Mouse (Mus musculus) urinary bladder, adult 2 months (tissue): ENCODE results near the gene Enho. TPM values are rescaled to one million over a fixed set of nuclear protein-coding genes. Genes with fewer than 3 reads are reported as not detected.

Experiments
- DNase-seq: peaks from one replicate; pipeline ENCODE4 v3.0.0; 2022; ENCODE audit warnings: low spot score
- polyA plus RNA-seq: library from polyadenylated mRNA; depleted of rRNA; stranded (reverse); fragments of >200 nt; gene quantifications from 2 replicates; pipeline ENCODE4 v1.2.3, GENCODE M21; 2012

The Enho gene
- polyA plus RNA-seq, 1 experiment: 187 TPM

DNA sequence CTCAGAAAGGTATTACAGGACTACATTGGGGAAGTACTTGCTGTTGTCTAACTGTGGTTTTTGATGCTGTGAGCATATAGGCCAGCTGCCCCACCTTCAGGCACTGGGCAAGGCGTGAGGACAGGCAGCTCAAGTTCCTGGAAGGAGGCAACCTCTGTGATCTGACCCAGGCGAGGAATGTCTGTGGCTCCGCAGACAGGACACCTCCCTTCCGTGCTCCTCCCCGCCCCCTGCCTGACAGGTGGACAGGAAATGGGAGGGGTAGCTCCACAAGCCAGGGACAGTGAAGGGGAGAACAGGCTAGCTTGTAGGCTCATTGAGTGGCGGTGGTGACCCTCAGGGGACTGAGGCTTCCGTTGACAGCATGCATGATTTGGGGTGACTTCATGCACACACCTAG, 24.4 kb upstream of the Enho start:
- no peak for DNase-seq

GRCm38 (mm10) chr4:41663614-41664013, 23.5 kb upstream of the Enho start:
- no peak for DNase-seq

- DNase-seq: no peak
Measured at GRCm38 (mm10) chr4:41662723-41663122, 22.6 kb upstream of the Enho start.

DNA sequence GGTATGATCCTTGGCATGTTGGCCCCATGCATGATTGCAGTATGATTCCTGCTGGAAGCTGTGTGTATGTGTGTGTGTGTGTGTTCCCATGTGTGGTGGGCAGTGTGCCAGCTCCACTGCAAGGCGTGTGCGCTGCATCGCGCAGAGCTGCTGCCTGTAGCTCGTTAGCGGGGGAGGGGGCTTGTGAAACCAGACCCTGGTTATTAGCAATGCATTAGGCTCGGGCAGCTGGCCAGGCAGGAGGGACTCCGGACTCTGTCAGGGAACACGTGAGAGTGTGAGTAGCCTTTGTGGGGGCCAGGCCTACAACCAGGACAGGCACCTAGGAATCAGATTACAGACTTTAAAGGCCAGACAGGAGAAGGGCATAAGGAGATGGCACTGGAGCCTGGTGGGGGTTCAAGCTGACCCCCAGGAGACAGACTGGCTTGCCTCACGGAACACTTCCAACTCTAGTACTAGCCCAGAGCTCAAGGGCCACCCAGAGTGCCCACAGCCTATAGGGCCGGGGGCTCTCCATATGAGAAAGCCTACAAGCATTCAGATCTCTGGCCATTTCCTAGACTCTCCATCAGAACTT, 20.8 kb upstream of the Enho start:
- no peak for DNase-seq

DNA sequence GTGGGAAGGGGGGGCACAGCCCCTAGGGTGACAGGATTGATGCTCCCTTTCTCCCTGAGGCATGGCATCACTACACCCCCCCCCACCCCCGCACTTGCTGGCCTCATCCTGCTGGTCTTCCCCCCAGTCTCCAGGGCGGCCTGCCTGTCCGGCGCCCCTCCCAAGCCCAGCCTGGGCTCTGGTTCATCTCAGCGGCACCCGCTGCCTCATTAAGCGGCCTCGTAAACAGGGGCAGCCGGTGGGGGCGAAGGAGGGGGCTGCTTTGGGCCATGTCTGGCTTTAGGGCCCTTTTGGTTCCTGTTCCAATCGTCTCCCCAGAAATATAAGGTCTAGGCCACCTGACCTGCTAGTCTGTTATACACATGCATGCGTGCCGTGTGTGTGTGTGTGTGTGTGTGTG, 19.4 kb upstream of the Enho start:
- peak; percentile 34 for DNase-seq

GRCm38 (mm10) chr4:41658566-41659384, 18.7 kb upstream of the Enho start:
- DNase-seq: peak; percentile 21

DNA sequence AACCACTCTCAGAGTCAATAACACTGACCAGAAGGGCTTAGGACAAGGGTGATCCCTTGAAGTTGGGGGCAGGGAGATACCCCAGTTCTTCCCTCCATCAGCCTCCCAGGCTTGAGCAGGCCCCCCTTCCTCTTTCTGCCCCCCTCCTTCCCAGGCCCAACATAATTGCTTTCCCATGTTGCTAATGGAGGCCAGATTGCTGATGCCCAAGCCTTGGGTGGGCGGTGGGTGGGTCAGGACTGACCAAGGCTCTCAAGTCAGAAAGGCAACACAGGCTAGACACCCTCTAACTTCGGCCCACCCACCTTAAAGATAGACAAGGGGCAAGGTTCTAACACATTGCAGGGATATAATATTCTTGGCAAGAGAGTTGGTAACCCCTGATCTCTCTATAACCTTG, 15.4 kb upstream of the Enho start:
- DNase-seq: no peak

GRCm38 (mm10) chr4:41654217-41654616, 14.1 kb upstream of the Enho start:
- DNase-seq: peak; percentile 46

- no peak for DNase-seq
Measured at GRCm38 (mm10) chr4:41653730-41654129, 13.6 kb upstream of the Enho start.

DNA sequence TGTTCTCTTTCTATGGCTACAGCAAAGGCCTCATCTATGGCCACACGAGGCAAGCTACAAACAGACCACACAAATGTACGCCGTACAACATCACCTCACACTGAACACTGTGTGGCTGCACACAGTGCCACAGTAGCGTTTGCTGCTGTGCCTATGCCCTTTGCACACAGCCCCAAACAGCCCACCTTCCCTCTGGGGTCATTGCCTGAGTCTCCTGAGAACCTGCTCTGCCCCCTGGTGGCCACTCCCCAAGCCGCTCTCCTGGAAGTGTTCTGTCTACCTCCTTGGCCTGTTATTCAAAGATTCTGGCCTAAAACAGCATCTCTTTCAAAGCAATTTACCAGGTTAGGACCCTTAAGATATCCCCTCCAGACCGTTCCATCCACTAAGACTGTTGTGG, 13.2 kb upstream of the Enho start:
- peak; percentile 68 for DNase-seq

DNA sequence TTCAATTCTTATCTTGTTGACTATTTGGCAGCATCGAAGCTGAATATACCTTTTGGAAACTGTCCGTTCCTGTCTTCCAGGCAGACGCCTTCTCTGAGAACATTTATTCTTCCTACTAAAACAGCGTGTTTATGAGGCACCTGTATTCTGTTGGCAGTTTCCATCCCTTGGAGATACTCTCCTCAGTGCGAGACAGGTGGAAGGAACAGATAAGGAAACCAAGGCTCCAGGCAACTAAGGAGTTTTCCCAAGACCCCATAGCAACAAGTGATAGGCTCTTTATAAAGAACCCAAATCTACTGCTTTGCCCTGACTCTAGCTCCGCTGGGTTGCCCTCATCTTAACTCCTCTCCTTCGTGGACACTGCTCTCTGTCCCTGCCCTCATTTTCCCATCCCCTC, 8.5 kb upstream of the Enho start:
- DNase-seq: no peak

GRCm38 (mm10) chr4:41648157-41648556, 8.0 kb upstream of the Enho start:
- no peak for DNase-seq

DNA sequence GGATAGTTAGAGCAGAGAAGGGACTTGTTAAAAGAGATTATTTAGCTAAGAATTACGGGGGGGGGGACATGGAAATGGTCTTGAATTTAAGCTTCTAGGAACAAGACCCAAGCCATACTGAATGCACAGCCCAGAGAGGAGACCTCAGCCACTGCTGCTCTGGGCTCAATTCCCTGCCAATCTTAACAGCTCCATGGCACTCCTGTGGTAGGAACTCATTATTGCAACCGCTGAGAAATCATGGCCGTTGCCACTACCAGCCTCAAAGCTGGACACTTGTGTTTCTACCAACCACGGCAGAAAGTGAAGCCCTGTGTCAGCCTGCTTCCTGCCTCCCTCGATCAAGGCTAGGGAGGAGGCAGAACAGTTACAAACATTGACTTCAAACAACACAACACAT, 5.4 kb upstream of the Enho start:
- DNase-seq: no peak

GRCm38 (mm10) chr4:41641199-41641822, 1.2 kb upstream of the Enho start:
- DNase-seq: no peak

DNA sequence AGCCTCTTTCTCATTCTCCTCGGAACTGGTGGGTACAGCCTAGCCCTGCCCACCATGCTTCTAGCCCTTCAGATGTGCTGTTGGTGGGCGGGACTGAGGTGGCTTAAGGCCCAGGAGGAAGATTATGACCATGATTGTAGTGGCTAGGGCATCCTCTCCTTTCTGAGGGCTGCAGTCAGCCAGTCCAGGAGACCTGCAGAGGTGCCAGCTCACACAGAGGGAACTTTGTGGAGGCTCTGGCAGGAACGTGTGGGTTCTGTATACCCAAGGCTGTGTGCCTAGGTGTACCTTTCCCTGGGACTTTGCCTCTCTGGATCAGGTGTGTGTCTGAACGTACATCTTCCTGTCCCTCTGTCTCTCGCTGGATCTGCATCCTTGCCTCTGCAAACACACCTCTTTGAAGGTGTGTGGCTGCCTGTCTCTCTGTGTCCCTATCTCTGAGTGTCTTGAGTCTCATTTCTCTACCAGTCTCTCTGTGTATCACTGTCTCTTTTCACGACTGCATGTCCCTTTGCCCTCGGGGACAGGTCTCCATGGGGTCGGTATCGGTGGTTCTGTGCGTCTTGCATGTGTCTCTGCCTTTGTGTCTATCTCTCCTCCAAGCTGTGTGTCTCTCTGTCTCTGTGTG, 796 bp downstream of the Enho start:
- peak; percentile 48 for DNase-seq

DNA sequence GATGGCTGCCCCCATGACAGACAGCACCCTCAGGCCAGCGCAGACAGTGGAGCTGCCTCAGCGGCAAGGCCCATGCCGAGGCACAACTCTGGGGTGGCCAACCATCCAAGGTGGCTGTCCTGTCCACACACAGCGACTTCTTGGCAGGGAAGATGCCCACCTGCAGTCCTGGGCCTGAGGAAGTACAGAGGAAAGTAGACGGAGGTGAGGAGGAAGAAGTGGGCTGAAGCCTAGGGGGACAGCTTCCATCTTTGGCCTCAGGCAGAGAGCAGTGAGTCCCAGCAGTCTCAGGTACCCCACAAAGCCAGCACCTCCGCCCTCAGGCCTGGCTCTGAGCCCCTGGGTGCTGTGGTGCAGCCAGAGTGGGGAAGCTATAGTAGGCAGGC, 1.3 kb downstream of the Enho start:
- no peak for DNase-seq

DNA sequence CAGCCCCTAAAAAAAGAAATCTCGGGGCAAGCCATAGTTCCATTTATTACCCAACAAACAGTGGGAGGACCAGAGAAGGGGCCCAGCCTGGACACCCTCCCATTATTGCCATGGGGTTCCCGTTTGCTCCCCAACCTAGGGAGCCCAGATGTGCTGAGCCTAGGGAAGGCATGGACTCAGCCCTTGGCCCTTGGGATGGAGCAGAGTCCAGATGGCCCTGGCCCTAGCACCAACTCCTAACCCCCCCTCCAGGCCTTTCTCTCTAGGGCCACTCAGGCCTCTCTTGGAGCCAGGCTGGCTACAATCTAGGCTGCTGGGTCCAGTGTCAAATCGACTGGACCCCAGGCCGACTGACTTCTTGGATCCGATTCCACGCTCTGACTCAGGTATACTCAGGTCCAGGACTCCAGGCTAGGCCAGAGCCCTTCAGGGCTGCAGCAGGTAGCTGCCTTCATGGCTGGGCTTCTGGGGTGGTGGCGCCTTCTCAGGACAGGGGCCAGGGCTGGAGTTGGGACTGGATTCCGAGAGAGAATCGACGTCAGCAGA, 1.9 kb downstream of the Enho start:
- no peak for DNase-seq

- DNase-seq: peak; percentile 30
Measured at GRCm38 (mm10) chr4:41636882-41637635, 3.1 kb downstream of the Enho start.

- DNase-seq: peak; percentile 22
Measured at GRCm38 (mm10) chr4:41636366-41636765, 3.8 kb downstream of the Enho start.

DNA sequence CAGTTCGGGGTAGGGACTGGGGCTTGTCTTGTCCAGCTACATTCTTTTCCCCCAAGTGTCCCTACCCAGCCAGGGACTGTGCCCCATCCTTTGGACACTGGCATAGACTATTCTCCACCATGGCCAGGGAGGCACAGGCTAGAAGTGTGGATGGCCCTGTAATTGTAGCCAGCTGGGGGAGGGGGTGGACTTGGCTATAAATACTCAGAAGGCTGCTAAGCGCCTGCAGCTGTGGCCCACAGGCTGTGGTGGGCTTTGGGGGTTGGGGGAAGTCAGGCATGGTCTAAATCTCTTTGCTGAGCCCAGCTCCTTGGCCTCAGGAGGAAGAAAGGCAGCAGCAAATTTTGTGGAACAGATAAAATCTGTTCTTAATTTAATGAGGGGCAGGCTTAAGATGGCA, 4.2 kb downstream of the Enho start:
- DNase-seq: peak; percentile 21

DNA sequence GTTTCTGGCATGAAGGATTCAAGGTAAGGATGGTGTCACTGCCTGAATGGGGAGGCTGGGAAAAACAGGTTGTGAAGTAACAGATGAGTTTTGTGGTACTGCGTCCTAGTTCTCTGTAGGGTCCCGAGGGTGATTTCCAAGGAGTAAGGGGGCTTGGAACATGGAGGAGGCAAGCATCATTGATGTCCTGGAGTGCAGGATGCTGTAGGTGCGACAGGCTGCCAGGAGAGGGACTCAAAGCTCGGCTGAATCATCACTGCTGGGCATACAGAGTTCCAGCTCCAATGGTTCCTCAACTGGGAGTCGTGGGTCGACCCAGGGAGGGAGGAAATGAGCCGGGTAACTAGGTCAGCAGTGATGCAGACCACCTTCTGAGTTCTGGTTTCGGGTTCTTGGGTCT, 4.9 kb downstream of the Enho start:
- no peak for DNase-seq

GRCm38 (mm10) chr4:41634631-41635030, 5.5 kb downstream of the Enho start:
- DNase-seq: no peak
